Mouse (Mus musculus): ENCODE measurements around the gene Ifrd1. TPM values are rescaled to one million over a fixed set of nuclear protein-coding genes. Genes with fewer than 3 reads are reported as not detected.
"Not testable (repeated sequence)": the region's sequence is repeated elsewhere in the genome, so short reads cannot be mapped to it uniquely, and the experiment has no call there.

The Ifrd1 gene
- total RNA-seq, 2 experiments from 2014 or later, result 91.8 to 95.7 TPM

DNA sequence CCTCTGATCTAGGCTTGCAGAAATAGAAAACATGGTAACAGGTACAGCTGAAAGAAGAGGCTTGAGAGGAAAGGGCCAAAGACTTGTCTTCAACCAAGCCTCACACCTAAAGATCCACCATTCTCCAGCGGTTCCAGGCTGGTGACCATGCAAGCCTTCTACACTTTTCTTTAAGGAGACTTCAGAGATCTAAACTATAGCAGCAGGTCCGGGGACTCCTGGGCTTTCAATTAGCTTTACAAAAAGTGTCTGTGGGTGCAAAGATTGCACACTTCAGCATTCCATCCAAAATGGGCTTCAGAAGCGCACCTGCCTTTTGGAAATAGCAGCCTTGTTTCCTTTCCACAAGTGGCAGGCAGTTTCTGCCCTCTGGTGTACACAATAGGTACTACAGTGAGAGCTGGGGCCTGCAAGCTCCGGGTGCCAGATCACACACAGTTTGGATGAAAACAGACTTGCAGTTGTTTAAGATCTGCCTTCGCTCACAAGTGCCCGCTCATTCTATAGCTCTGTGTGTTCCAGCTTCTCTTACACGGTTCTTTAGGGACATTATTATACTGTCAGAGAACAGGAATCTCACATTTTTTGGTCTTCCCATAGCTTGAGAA is 48.4 kb downstream of the Ifrd1 start:
- peak; percentile 70 to 87 for DNase-seq (ENCODE audit: low spot score in 2 of 2)

DNA sequence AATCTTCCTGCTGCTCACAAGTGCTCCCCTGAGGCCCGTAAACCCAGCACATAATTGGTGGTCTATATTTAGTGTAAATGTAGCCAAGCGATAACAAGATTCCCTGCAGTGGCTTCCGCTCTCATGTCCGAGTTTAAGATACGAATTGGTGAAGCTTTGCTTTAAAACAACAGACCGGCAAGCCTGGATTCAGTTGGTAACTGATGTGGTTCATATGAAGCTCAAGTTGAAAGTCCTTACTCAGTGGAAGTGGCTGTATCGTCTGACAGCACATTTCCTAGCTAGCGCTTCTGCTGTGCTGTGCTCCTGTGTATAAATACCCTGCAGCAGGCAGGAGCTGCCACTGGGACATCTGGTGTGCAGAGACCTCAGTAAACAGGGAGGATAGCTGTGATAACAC is 49.0 kb downstream of the Ifrd1 start, which contains the start of gene Lsmem1:
Gene Lsmem1 (minus strand): TSS at position 189 of the 400 bp plus-strand sequence.
- peak in 1 of 2 experiments; percentile 41 for DNase-seq (ENCODE audit: low spot score in 2 of 2)

DNA sequence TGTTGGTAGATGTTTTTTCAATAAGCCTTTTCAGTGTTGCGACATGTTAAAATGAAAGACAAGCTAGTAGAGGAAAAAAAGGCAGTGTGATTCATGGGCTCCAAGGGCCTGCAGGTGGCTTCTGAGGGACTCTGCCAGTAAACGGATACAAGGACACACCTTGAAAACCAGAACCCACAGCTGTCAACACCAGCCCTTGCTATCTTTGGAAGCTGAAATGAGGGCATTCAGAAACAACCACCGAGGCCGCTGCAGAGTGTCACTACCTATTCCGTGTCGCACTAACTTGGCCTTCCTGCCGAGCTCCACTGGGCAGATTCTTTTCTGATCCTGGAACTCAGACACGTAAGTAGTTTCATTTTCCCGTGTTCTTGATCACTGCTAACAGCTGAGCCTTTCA is 49.9 kb downstream of the Ifrd1 start:
- no peak for DNase-seq (ENCODE audit: low spot score in 2 of 2)

DNA sequence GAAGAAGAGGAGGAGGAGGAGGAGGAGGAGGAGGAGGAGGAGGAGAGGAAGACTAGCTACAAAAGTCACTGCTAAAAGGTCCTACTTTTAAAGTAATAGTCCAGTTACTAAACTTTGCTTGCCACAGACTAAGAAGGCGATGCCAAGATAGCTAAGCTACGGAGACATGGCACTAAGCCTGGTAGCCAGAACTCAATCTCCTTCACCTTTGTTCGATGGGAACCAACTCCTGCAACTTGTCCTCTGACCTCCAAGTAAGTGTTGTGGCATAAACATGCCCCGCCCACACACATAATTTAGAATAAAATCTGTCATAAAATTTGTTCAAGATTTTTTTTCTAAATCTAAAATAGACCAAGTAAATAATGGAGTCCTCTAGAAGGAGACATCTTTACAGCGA is 50.3 kb downstream of the Ifrd1 start:
- no peak for DNase-seq (ENCODE audit: low spot score in 2 of 2)

DNA sequence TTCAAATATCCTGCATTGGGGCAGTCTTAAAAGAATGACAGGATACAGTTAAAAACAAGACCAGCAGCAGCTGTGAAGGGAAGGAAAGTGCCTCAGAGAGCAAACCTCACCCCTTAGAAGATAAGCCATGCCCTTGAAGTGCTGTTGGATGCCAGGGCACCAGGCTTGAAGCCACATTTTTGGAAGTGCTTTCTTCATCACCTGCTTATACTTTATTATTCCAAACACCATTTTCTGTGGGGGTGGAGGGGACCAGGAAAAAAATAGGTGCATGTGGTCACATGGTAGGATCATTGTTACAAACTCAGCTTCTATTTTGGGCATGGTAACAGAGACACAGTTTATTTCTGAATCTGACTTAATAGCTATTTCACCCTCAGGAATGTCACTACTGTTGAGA is 50.8 kb downstream of the Ifrd1 start:
- DNase-seq (ENCODE audit: low spot score in 2 of 2), result no peak

DNA sequence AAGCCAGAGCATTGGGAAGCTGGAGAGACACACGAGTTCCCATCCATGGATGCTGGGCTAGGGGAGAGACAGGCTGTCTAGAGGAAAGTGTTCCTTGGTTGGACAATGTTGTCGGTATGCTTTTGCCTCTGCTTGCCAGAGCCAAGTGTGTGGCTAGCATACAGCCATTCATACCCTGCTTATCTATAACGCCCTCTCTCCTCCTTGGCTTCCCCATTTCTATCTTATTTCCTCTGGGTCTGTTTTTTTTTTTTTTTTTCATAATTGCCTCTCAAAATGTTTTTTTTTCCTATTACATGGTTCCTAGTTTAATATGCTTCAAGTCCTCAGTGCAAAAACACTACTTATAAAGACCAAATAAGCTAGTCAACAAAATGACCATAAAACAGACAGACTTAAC is 62.8 kb downstream of the Ifrd1 start:
- no peak for DNase-seq (ENCODE audit: low spot score in 2 of 2)

DNA sequence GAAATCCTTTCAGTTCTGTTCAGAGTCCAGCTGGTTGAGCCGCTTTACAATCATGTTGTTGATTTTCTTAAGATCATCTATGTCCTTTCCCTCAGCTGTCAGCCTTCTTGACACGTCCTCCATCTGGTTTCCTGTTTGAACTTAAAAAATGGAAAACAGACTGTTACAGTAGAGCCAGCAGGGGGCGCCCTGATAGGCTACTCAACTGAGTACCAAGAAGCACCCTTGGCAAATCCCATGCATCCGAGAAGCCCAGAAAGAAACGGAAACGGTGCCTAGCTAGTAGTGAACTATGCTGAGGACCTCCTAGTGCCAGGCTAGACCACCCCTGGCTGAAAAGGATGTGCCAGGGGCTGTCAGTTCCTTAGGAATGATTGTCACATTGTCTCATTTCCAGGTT is 71.2 kb downstream of the Ifrd1 start:
- DNase-seq (ENCODE audit: low spot score in 2 of 2), result peak in 1 of 2 experiments; percentile 38

DNA sequence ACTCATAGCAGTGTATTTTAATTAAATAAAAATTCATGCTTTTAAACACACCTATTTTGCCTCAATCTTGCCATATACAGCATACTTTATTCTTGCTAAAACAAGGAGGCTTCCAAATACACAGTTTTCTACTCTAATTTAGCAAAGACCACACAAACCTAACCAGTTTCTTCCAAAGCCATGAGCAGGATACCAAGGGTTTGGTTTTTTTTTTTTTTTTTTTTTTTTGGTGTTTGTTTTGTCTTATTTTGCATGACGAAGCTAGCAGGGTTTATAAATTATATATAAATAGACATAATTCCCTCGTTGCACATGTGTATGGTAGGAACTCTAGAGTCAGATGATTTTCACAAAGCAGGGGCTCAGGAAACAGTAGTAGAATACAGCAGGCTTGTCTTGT is 72.1 kb downstream of the Ifrd1 start:
- DNase-seq (ENCODE audit: low spot score in 2 of 2), result no peak

DNA sequence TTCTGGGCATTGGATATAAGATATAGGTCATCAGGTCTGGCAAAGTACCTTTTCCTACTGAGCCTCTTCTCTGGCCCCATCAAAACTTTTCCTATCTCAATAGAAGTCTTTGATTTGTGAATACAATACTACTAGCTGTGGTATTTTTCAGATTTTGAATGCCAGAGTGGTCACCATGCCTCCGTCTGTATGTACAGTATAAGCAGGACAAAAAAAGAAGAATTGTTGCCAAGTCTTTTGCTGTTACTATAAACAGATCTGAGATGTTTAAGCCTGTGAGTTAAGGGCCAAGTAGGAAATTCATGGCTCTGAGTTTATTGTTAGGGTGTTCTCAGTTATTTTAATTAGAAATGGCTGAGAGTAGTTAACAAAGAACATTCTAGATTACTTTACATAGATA is 73.1 kb downstream of the Ifrd1 start:
- not testable (repeated sequence) for DNase-seq (ENCODE audit: low spot score in 2 of 2)

DNA sequence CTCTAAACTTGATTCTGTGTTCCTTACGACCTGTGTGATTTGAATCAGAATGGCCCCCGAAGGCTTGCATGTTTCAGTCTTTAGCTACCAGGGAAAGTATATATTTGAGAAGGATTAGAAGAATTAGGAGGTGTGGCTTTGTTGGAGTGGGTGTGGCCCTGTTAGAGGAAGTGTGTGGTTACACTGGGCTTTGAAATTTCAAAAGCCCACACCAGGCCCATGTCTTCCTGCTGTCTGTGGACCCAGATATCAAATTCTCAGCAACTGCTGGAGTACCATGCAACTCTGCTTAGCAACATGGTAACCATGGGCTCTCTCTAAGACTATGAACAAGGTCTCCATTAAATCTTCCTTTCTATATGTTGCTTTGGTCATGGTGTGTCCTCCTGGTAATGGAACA is 76.7 kb downstream of the Ifrd1 start:
- DNase-seq (ENCODE audit: low spot score in 2 of 2), result no peak

DNA sequence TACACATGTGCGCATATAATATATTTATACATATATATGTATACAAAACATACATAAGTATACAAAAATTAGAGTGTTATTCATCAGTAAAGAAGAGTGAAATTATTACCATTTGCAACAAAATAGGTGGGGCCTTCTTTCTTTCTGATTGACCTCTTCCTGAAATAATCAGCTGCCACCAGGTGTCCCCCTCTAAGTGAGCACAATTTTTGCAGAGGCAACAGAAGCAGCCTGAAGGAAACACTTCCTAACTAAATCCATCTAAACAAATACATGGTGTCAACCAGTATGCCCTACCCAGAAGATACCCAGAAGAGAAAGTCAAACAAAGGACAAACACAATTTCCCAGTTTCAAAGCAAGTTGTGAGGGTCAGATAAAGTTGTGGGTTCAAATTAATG is 78.6 kb downstream of the Ifrd1 start:
- no peak for DNase-seq (ENCODE audit: low spot score in 2 of 2)

DNA sequence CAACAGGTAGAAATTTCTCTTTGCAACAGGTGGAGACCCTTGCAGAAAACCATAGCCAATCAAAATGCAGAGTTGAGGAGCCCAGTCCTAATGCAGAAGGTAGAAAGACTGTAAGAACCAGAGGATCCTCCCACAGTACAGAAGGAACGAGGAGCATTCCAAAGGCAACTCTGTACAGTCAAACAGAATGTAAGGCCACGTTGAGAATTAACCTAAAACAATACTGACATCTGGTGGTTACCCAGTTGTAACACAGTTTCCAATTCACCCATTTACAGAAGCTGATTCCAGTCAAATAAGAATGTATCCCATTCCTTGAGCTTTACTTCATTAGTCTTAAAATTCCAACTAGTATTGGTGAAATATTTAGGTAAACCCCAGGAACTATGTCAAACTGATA is 83.7 kb downstream of the Ifrd1 start:
- peak in 1 of 2 experiments; percentile 49 for DNase-seq (ENCODE audit: low spot score in 2 of 2)

DNA sequence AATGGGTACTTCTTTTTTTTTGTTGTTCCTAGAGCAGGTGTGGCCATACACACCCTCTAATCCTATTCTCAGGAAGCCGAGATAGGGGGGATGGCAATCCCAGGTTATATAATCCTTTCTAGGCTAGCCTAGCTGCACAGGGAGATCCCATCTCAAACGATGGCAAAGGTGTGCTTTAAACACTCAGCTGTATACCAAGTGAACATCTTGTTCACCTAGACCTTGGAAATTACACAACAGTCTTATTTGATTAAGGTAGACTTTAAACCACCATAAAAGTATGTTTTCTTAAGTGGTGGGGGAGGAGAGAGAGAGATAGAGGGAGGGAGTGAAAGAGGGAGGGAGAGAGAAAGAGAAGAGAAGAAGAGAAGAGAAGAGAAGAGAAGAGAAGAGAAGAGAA is 87.5 kb downstream of the Ifrd1 start:
- no peak for DNase-seq (ENCODE audit: low spot score in 2 of 2)

DNA sequence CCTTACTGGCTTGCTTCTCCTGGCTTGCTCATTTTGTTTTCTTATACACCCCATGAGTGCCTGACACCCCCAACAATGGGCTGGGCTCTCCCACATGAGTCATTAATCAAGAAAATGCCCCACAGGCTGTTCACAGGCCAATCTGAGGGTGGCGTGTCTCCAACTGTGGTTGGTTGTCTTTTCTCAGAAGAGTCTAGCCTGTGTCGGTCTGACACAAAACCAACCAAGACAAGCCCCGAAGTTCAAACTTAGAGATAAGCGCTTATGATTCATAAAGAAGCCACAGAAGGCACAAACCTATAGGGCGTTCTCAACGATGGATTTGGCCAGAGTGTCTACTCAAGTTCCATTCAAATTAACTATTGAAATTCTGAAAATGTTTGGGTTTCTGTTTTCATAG is 94.1 kb downstream of the Ifrd1 start:
- no peak for DNase-seq (ENCODE audit: low spot score in 2 of 2)

DNA sequence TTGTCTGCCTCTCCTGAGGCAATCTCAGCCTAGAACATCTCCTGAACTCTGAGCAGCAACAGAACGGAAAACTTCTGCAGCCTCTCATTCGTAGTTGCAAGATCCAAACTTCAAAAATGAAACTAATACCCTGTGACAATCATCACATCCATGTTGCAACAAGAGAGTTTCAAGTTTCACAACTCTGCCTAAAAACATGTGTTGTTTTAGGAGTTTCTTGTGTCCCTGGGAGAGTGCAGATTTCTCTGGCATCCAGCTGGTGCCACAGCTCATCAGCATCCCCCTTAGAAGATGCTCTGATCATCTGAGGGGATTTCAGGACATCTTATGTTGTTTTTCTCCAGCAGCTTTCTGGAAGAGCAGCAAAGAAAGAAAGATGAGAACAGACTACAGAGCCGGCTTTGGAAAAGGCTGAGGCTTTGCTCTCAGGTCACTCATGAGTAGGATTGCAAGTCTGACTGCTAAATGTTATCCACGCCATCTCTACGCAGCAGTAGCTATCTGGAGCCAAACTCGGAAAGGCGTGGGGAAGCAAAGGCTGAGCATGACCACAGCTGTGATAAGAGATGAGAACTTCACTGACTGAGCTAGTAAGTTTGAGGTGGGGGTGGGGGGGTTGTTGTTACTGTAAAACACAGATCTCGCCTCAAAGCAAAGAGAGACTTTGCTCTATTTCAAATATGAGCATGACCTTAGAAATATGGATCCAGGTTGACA is 95.8 kb downstream of the Ifrd1 start:
- no peak for DNase-seq (ENCODE audit: low spot score in 2 of 2)

Small RNA genes lying within 50 kb of the gene (microRNA-seq; reads per million reads assigned to microRNA genes)
- gene Mir1938, result 0 to 0.25 reads per million in 2 experiments

Other genes with a start within 250 kb of the Ifrd1 start
- 10 to 100 TPM; 26.6 to 28.8 TPM for gene Arl4a, start 210.5 kb downstream of the Ifrd1 start, total RNA-seq (2021)
- gene Scin, start 114.3 kb downstream of the Ifrd1 start, total RNA-seq (2021), result 1 to 10 TPM; 2.3 to 2.7 TPM
- 1 to 10 TPM in 1 of 2 experiments, under 1 TPM in 1; 0.82 to 1.0 TPM for gene Lsmem1, start 49.0 kb downstream of the Ifrd1 start, total RNA-seq (2021)
- 10 to 100 TPM; 24.0 to 26.2 TPM for gene Zfp277, start 197.4 kb upstream of the Ifrd1 start, total RNA-seq (2021)
- gene Dock4, start 197.4 kb upstream of the Ifrd1 start, total RNA-seq (2021), result 100 to 1,000 TPM; 202 to 219 TPM